8 mouse cellular contexts compared by ENCODE assay signal in the genomic region with DNA sequence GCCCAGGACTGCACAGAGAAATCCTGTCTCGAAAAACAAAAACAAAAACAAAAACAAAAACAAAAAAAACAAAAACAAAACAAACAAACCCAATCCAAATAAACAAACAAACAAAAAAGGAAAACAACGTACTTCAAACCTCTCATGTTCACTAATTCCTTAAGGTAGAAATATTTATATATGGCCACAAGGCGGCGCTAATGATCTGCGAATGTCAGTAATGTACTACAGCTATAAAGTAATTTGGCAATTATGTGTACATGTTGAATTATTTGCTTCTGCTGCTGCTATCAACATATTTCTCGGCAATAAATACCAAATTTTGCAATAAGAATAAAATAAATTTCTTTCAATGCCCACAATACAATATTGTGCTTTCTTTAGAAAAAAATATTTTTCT. TPM values are rescaled to one million over a fixed set of nuclear protein-coding genes. Genes with fewer than 3 reads are reported as not detected.
DNase-seq lines count a peak whose midpoint lies in the region; ATAC-seq and TF ChIP-seq lines count a peak whose summit lies in the region.
"Had no signal": no experiment of that assay in that cellular context is flagged by ENCODE, and none has a peak within 500 bp of the region (broad histone marks: within the 10 kb centered on the region; RNA-seq: fewer than 3 reads in every experiment).

No protein-coding gene starts in this region.

- no peak overlapping the region for H3K27ac ChIP-seq in intestine, postnatal 0 days (ENCODE audit: low read depth, low read length)
- H3K27ac ChIP-seq in intestine, embryonic 15.5 days = no peak overlapping the region
- H3K27ac ChIP-seq in left cerebral cortex, adult 2 months = no peak overlapping the region
- H3K27ac ChIP-seq: limb, embryonic 15.5 days had no signal

- H3K36me3 ChIP-seq in intestine, postnatal 0 days (ENCODE audit: control insufficient read depth, insufficient read depth) = no peaks in the 10 kb centered on the region
- no peaks in the 10 kb centered on the region for H3K36me3 ChIP-seq in intestine, embryonic 15.5 days
- no peaks in the 10 kb centered on the region for H3K36me3 ChIP-seq in G1E (replicated peaks)
- H3K36me3 ChIP-seq: limb, embryonic 15.5 days had no signal

- peak; percentile 79 for TF ChIP-seq CTCF in intestine, postnatal 0 days (IDR thresholded peaks at IDR 0.05; ENCODE audit: low read depth)
- 0 out of 2 replicates have a peak, but pooled peaks have one; percentile 22 for TF ChIP-seq CTCF in G1E (IDR thresholded peaks at IDR 0.05; ENCODE audit: low read depth, low read length)
- TF ChIP-seq CTCF in left cerebral cortex, adult 2 months (IDR thresholded peaks at IDR 0.05) = peak; percentile 75

- WGBS in intestine, postnatal 0 days = 6% methylated on average over 6 of the region's 6 CpGs
- 6% methylated on average over 6 of the region's 6 CpGs for WGBS in intestine, embryonic 15.5 days

- H3K4me2 ChIP-seq in intestine, postnatal 0 days (replicated peaks; ENCODE audit: low read depth) = no peak overlapping the region
- no peak overlapping the region for H3K4me2 ChIP-seq in intestine, embryonic 15.5 days (replicated peaks)
- H3K4me2 ChIP-seq: limb, embryonic 15.5 days had no signal

- no peaks in the 10 kb centered on the region for H3K4me1 ChIP-seq in intestine, postnatal 0 days (replicated peaks; ENCODE audit: control insufficient read depth, insufficient read depth, low read length)
- no peaks in the 10 kb centered on the region for H3K4me1 ChIP-seq in intestine, embryonic 15.5 days (replicated peaks)
- peaks cover 3% of the 10 kb centered on the region; the same call in 1 of the 2 replicates for H3K4me1 ChIP-seq in G1E (ENCODE audit: insufficient read depth, low read depth, low read length)
- H3K4me1 ChIP-seq: limb, embryonic 15.5 days had no signal

- H3K9ac ChIP-seq in intestine, postnatal 0 days (ENCODE audit: low read depth, low read length) = no peak overlapping the region
- H3K9ac ChIP-seq in intestine, embryonic 15.5 days = no peak overlapping the region
- H3K9ac ChIP-seq: limb, embryonic 15.5 days had no signal

- no peak overlapping the region for H3K4me3 ChIP-seq in intestine, postnatal 0 days (ENCODE audit: low read depth, low read length)
- no peak overlapping the region for H3K4me3 ChIP-seq in intestine, embryonic 15.5 days (replicated peaks)
- H3K4me3 ChIP-seq in G1E (ENCODE audit: low read depth, low read length) = no peak overlapping the region
- H3K4me3 ChIP-seq in left cerebral cortex, adult 2 months = no peak overlapping the region
- H3K4me3 ChIP-seq: limb, embryonic 15.5 days had no signal

- no peaks in the 10 kb centered on the region for H3K27me3 ChIP-seq in intestine, postnatal 0 days (replicated peaks; ENCODE audit: control insufficient read depth, insufficient read depth, low read length)
- H3K27me3 ChIP-seq in intestine, embryonic 15.5 days (replicated peaks) = no peaks in the 10 kb centered on the region
- peaks cover 11% of the 10 kb centered on the region; the same call in 1 of the 2 replicates for H3K27me3 ChIP-seq in G1E (ENCODE audit: insufficient read depth, low read length)
- H3K27me3 ChIP-seq: limb, embryonic 15.5 days had no signal

- intact Hi-C loops in left cerebral cortex, adult 2 months (cut with DNase I) = loop anchor here (5.0 kb wide), 1 partner anchor 543 kb away; no protein-coding TSS in a partner anchor

- peak; percentile 65 for DNase-seq in CD4-positive helper T cell, adult 2 months (ENCODE audit: low read depth, low spot score)
- peak; percentile 11 for DNase-seq in G1E (ENCODE audit: low spot score)
- DNase-seq in left cerebral cortex, adult 2 months (ENCODE audit: extremely low spot score in 1 of 2, low spot score in 2 of 2) = peak in 1 of 2 experiments; percentile 17
- DNase-seq in right cerebral cortex, postnatal 14 days = peak; percentile 67

- H3K9me3 ChIP-seq in intestine, postnatal 0 days (ENCODE audit: control insufficient read depth) = no peaks in the 10 kb centered on the region
- H3K9me3 ChIP-seq in intestine, embryonic 15.5 days = no peaks in the 10 kb centered on the region
- H3K9me3 ChIP-seq in G1E (replicated peaks) = no peaks in the 10 kb centered on the region
- H3K9me3 ChIP-seq: limb, embryonic 15.5 days had no signal

- ATAC-seq in intestine, postnatal 0 days = no peak
- ATAC-seq in intestine, embryonic 15.5 days = no peak
- ATAC-seq in G1E (ENCODE audit: extremely low read depth, insufficient number of reproducible peaks, low FRiP score, poor library complexity, severe bottlenecking) = no peak
- peak; percentile 76 for ATAC-seq in common myeloid progenitor, adult 5-6 weeks (replicated peaks; ENCODE audit: low read depth, poor library complexity, severe bottlenecking)

RNA-seq across cellular contexts. Expression of a gene that starts 41.6 kb away (rescaled TPM):
- polyA plus RNA-seq in intestine, postnatal 0 days (2015; fragmentation: Nextera tagmentation; extraction: Ambion mirVana) = 0.04 and 0.08 TPM in 2 replicates
- polyA plus RNA-seq in intestine, embryonic 15.5 days (2015; fragmentation: Nextera tagmentation; extraction: Ambion mirVana) = 0.09 and 0.20 TPM in 2 replicates
- not detected in 2 replicates for total RNA-seq in G1E (2014; fragmentation: Nextera tagmentation)
- 0.23 TPM in 1 of 2 replicates, not detected in the other for total RNA-seq in G1E (2017)
- not detected in 2 replicates for polyA plus RNA-seq in G1E (2012)
- total RNA-seq in common myeloid progenitor, adult 5-6 weeks (2017) = 0.05 TPM in 1 of 2 replicates, not detected in the other
- total RNA-seq in left cerebral cortex, adult 2 months (2021) = 1 to 10 TPM; 1.2 to 1.9 TPM

Comparison
In these comparisons a context has a peak if more than half of its experiments do, and no peak if none do; other contexts are left out.
1. CTCF ChIP-seq: peak in every context shown above with its lines; median percentile 79 in intestine, postnatal 0 days; 75 in left cerebral cortex, adult 2 months; 22 in G1E.